Mouse (Mus musculus): ENCODE measurements around the gene Smco4.

DNA sequence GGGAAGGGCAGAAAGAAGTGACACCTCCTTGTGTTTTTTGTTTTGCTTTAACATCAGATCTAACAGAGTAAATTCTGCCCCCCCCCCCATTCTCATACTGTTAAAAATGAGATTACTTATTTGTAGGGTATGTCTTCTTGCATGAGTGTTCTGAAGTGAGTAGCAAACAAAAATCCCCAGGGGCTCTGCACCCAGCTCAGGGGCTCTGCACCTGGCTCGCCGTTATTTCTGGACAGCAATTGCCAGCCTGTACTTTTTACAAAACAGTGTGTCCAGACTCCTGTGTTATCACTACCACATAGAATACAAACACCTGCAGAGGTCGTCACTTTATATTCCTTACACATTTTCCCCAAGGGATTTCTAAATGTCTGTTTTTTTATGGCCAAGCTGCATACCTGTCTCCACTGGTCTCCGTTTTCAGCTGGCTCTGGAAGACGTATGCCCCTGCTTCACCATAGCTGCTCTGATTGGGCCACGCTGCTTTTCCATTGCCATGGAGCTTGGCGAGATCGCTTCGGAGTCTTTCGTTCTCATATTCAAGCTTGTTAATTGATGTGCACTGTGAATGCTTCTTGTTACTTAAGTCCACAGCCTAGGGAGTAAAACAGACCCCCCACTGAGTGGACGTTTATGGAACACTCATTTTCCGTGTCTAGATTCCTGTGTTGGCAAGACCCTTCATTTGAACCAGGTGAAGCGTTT is 81.7 kb downstream of the Smco4 start:
- TF ChIP-seq CTCF (IDR thresholded peaks at IDR 0.05; ENCODE audit: low read depth, low read length): no peak
- TF ChIP-seq POLR2A (IDR thresholded peaks at IDR 0.05; ENCODE audit: extremely low read depth, insufficient read depth, low read length): no peak
